Mouse (Mus musculus) brown adipose tissue, adult 24 weeks (tissue): Measurements from ENCODE around the gene Mfng. TPM values are rescaled to one million over a fixed set of nuclear protein-coding genes. Genes with fewer than 3 reads are reported as not detected.

ENCODE experiments used
- H3K27ac ChIP-seq: fragments of 200-500 bp; replicated peaks from 2 replicates; pipeline ENCODE4 v1.5.1; 2012; ENCODE audit warnings: low read depth, mild to moderate bottlenecking, low read length
- H3K4me1 ChIP-seq: fragments of 200-500 bp; 2 replicates; pipeline ENCODE4 v1.6.1; 2012; ENCODE audit warnings: low read length, mixed read lengths; ENCODE audit not compliant: control insufficient read depth, insufficient read depth, insufficient read length
- H3K4me3 ChIP-seq: fragments of 200-500 bp; 2 replicates; pipeline ENCODE4 v1.5.1; 2012; ENCODE audit warnings: low read depth, mild to moderate bottlenecking, low read length, moderate library complexity; ENCODE audit not compliant: insufficient read depth
- polyA plus RNA-seq: library from polyadenylated mRNA; stranded (reverse); fragments of >200 nt; gene quantifications from 2 replicates; pipeline ENCODE4 v1.2.4, GENCODE M21; 2012; ENCODE audit not compliant: missing spikeins, insufficient read depth, insufficient read length

Gene Mfng
- polyA plus RNA-seq, 1 experiment = 20.7 TPM

DNA sequence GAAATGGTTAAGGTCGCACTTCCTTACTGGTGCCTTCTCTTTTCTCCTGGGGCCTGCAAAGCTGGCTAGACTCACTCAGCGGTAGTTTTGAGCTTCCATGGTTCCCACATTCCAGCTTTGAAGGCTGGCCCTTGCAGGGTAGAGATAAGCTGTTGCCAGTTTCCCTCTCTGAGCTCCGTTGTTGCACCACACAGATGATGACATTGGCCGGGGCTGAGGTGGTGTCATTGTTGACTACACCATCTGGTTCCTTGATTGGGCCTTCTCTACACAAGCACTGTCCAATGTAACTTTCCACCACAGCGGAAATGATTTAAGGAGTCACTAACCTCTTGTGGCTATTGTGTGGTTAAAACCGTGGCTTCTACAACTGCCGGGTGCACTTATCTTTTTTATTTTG, 52.7 kb downstream of the Mfng start:
- H3K4me1 ChIP-seq = no peaks in the 10 kb centered on the region
- H3K4me3 ChIP-seq = no peak overlapping the region
- no peak overlapping the region for H3K27ac ChIP-seq

DNA sequence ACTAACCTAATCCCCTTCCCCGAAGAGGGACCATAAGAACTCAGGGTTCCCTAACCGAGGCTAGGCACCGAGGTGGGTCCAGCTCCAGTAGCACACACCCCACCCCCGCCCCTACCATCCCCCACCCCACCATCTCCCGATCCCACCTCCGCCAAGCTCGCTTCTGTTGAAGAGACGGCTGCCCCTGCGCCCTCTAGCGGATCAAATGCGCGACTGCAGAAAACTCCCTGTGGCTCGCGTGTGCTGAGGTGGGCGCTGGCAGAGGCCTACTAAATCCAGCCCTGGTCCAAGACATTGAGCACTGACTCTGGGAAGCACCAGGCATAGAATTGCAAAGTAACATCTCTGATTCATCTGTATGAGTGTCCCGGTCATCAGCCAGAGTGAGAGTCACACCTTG, 53.2 kb downstream of the Mfng start:
- H3K27ac ChIP-seq = no peak overlapping the region
- H3K4me1 ChIP-seq = no peaks in the 10 kb centered on the region
- no peak overlapping the region for H3K4me3 ChIP-seq

DNA sequence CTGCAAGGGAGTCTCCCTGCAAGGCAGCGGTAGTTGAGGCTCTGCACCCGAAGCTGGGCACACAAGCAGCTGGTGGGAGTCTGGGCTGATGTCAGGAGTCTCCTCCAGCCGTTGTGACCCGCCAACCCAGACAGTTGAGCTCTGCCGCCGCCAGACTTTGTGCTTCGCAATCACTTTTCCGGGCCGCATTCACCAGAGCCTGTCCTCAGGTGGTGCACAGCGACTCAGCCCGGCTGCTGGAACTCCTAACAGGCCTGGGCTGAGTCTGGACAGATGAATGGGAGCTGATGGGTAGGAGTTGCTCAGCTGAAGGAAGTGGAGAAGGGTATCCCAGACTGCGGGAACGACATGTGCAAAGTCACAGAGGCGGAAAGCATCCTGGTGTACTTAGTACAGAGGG, 53.9 kb downstream of the Mfng start:
- Histone ChIP-seq H3K4me3 (no peak overlapping the region), H3K27ac (no peak overlapping the region), H3K4me1 (no peaks in the 10 kb centered on the region)

DNA sequence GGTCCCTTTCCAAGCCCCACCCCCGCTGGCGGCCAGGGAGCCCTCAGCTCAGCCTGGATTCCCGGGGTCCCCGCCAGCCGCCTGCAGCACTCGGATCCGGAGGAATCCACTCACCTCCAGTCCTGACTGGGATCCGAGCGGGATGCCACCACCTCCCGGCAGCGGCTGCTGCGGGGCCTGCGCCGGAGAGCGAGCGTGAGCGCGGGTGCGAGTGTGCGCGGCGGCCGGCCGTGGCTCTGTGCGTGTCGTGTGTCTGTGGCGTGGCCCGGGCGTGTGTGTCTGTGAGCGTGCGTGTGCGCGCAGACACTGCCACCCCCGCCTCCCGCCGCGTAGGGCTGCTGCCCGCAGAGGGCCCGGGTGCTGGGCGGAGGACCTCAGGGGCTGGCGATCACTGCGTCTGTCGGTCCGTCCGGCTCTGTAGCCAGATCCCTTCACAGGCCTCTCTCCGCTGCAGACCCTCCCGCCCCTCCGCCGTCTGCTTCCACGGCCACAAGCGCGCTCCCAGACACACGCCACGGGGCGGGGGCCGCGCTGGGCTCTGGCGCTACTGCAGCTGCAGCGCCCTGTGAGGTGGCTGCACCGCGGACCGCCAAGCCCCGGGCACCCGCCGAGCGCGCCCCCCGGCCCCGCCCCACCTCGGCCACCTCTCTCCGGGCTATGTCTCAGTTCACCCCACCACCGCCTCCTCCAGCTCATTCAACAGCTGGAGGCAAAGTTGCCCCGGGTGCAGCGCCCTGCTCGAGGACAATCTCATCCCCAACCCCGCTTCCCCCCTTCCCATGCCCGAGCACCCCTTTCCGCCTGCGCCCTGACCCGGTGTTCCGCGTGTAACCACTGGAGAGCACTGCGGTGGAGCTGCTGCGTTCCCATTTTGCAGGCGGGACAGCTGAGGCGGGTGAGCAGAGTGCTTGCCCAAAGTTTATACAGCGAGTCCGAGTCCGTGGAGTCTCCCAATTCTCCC, 54.7 kb downstream of the Mfng start, which contains the start of gene Elfn2:
Gene Elfn2 (minus strand): TSS at position 482 of the 961 bp plus-strand sequence.
- H3K4me1 ChIP-seq = no peaks in the 10 kb centered on the region
- H3K27ac ChIP-seq = no peak within 1 kb of the TSS
- peak within 1 kb of the TSS; percentile 18; the same call in 1 of the 2 replicates for H3K4me3 ChIP-seq

DNA sequence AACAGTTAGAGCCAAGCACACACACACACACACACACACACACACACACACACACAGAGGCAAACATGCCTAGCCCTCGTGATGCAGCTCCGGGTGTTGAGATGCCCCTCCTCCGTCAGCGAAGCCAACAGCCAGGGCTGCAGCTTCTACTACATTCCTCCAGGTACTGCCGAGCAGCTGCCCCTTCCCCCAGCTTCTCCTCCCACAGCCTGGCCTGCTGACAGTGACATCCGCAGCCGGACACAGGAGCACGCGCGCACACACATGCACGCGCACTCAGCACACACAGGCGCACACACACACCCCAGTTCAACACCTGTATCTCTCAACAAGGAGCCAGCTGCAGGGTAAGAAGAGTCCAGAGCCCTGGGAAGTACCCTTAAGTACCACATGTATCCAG, 56.3 kb downstream of the Mfng start:
- Histone ChIP-seq H3K4me3 (no peak overlapping the region), H3K27ac (no peak overlapping the region), H3K4me1 (no peaks in the 10 kb centered on the region)

DNA sequence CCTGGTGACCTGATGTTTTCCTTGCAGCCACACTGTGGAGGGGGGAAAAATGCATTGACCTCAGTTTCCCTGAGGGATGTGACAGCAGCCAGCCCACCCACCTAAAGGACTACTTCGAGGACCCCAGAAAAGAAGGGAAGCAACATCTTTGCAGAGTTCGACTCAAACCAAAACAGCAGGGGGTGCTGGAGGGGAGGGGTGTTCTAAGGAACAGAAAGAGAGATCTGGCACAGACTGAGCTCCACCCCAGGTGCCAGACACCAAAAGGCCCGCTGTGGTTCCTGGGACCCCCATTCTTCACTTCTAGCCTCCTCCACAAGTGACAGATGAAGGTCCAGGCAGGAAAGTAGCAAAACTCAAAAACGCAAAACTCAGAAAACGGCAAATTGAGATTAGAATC, 57.4 kb downstream of the Mfng start:
- Histone ChIP-seq H3K27ac (no peak overlapping the region), H3K4me1 (no peaks in the 10 kb centered on the region), H3K4me3 (no peak overlapping the region)

DNA sequence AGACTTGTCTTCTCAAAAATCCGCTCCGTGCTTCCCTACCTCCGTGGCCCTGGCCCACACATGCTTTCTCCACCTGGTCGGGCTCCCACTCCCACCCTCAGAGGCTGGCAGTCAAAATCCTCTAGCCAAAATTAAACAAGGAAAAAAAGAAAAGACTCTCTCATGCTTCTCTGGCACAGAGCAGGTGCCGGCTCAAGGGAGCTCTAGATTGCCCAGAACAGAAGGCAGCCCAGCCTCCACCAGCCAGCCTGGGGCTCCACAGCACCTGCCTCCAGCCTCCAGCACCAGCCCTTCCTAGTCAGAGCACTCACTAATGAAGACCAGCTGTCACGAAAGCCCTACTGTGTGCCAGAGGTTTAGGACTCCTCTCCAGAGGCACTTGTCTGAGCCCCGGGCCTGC, 59.5 kb downstream of the Mfng start:
- H3K4me3 ChIP-seq = no peak overlapping the region
- no peak overlapping the region for H3K27ac ChIP-seq
- H3K4me1 ChIP-seq = no peaks in the 10 kb centered on the region

DNA sequence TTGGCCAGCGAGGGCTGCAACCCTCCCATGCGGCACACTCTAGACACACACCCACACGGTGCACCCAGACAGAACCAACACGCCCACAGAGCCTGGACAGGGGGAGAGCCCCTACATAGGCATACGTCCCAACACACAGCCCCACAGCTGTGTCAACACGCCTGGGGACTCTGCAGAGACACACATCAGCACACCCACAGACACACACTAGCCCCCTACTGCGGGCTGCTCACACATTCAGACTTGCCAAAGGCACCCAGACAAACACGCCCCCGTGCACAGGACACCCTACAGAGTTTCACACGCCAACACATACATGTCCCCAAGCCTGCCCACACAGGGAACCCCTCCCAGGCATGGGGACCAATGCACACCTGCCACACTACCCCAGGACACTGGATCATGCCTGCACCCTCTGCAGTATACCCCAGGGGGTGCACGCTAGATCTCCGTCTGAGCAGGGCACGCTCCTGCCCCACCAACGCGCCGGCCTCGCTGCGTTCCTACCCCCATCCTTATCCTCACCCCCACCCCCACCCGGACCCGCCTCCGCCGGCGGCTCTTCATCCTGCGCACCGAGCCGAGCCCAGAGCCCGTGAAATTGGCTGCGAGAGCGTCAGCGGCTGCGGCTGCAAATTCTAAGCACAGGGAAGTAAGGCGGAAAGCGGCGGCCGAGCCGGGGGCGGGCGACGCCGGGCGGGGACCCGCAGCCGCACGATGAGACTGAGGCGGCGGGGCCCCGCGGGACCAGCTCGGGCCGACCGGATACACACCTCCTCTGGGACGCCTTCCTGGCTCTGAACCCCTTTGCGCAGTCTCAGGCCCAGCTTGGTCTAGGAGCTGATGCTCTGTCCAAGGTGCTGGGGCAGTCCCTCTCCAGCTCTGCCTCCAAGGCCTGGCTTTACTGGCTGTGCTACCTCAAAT, 60.7 kb downstream of the Mfng start:
- no peak overlapping the region for H3K4me3 ChIP-seq
- H3K27ac ChIP-seq = no peak overlapping the region
- H3K4me1 ChIP-seq = no peaks in the 10 kb centered on the region

DNA sequence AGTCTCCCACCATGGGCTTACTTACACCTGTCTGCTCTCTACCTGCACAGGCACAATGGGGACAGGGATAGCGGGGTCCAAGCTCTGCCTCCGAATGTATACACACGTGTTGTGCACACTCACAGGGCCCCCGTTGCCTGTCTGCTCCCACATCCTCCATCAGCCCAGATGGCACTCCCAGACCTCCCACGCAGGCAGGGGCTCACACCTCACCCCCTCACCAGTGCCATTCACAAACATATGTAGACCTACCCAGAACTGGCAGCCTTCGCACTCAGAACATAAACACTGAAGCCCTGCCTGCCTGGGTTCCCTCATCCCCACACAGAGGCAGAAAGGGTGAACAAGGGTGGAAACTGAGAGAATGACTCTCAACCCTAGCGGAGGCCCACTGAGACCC, 61.3 kb downstream of the Mfng start:
- Histone ChIP-seq H3K4me1 (no peaks in the 10 kb centered on the region), H3K27ac (no peak overlapping the region), H3K4me3 (no peak overlapping the region)

DNA sequence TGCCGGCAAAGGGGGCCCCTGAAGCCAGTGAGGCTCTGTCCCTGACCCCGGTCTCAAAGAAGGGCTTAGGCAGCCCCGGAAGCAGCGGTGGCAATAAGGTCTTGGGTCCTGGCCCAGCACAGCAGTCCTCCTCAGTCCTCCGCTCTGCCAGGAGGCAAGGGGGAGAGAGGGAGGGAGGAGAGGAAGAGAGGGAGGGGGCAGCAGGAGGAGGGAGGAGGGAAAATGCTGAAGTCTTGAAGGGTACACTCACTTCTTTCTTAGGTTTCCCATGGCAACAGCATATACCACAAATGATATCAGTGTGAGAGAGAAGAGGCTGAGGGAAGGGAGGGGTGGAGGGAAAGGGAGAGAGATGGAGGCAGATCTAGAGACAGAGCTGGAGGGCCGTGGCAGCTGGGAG, 62.6 kb downstream of the Mfng start:
- Histone ChIP-seq H3K4me1 (no peaks in the 10 kb centered on the region), H3K27ac (no peak overlapping the region), H3K4me3 (no peak overlapping the region)

DNA sequence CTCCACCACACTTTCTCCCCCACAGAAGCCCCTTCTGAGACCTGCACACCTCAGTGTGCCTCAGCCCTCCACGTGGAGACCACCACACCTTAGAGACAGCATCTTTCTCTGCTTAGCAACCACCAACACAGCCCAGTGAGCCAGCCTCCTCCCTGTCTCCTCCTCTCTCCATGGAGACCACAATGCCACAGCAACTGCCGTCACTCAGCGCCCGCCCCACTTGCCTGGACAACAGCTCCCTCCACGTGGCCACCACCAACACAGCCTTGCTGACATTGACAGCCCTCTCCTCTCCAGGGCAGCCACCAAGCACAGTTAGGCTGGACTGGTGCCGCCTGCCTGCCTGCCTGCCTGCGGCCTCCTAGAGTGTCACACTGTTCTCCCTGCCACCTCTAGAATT, 63.5 kb downstream of the Mfng start:
- Histone ChIP-seq H3K4me1 (no peaks in the 10 kb centered on the region), H3K27ac (no peak overlapping the region), H3K4me3 (no peak overlapping the region)

DNA sequence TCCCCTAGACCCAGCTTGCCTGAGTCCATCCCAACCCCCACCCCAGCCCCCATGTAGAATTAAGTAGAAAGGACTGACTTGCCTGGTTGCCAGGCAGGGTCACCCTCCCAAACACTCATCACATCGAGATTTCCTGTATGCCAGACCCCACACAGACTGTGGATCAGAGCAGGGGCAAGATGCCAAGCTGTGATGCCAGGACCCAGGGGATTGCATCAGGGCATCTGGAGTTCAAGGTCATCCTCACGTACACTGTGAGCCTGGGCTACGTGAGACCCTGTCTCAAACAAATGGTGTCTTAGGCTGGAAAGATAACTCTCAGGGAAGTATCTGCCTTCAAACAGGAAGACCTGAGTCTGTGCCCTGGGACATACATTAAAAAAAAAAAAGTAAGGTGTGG, 66.6 kb downstream of the Mfng start:
- Histone ChIP-seq H3K4me3 (no peak overlapping the region), H3K27ac (no peak overlapping the region), H3K4me1 (no peaks in the 10 kb centered on the region)

Other genes with a start within 250 kb of the Mfng start
- 2.7 and 3.3 TPM in 2 replicates for gene C1qtnf6, start 242.1 kb downstream of the Mfng start, polyA plus RNA-seq
- gene Sstr3, start 228.8 kb downstream of the Mfng start, polyA plus RNA-seq = not detected in 2 replicates
- 3.6 and 8.2 TPM in 2 replicates for gene Rac2, start 200.7 kb downstream of the Mfng start, polyA plus RNA-seq
- 4.9 and 6.8 TPM in 2 replicates for gene Cyth4, start 176.4 kb downstream of the Mfng start, polyA plus RNA-seq
- gene Elfn2, start 54.7 kb downstream of the Mfng start, polyA plus RNA-seq = not detected in 2 replicates
- 3.9 and 4.8 TPM in 2 replicates for gene Card10, start 29.6 kb upstream of the Mfng start, polyA plus RNA-seq
- 18.4 and 21.7 TPM in 2 replicates for gene Cdc42ep1, start 69.1 kb upstream of the Mfng start, polyA plus RNA-seq
- gene Lgals2, start 82.1 kb upstream of the Mfng start, polyA plus RNA-seq = not detected in 2 replicates
- gene Gga1, start 103.7 kb upstream of the Mfng start, polyA plus RNA-seq = 23.7 and 29.1 TPM in 2 replicates
- not detected in 2 replicates for gene Gm49510, start 126.2 kb upstream of the Mfng start, polyA plus RNA-seq
- 2.2 and 3.3 TPM in 2 replicates for gene Sh3bp1, start 126.3 kb upstream of the Mfng start, polyA plus RNA-seq
- gene Pdxp, start 140.4 kb upstream of the Mfng start, polyA plus RNA-seq = 0.67 and 1.3 TPM in 2 replicates
- gene Lgals1, start 153.2 kb upstream of the Mfng start, polyA plus RNA-seq = 2,169 and 2,213 TPM in 2 replicates
- 22.6 and 34.2 TPM in 2 replicates for gene Nol12, start 161.5 kb upstream of the Mfng start, polyA plus RNA-seq
- gene Triobp, start 174.2 kb upstream of the Mfng start, polyA plus RNA-seq = 19.0 and 24.7 TPM in 2 replicates